Comparison of ENCODE assay signal across 26 mouse cellular contexts in the genomic region with DNA sequence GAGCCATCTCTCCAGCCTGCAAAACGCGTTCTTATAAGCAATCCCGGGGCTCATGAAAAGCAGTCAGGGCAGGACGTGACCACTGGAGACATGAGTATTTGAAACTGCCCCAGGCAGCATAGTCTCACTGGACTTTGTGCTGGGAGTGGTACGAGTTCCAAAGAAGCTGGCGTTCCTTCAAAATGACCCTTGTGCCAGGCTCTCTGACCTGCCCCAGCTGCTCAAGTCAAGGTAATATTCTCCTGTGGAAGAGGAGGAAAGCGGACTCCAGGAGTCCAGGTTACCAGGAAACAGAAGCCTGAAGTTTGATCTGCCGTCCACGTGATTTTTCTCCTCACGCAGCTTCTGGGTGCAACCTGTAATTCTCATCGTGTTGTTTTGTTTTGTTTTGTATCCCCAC.
DNase-seq lines count a peak whose midpoint lies in the region; ATAC-seq and TF ChIP-seq lines count a peak whose summit lies in the region.
"Had no signal": no experiment of that assay in that cellular context is flagged by ENCODE, and none has a peak within 500 bp of the region (broad histone marks: within the 10 kb centered on the region; RNA-seq: fewer than 3 reads in every experiment).

No protein-coding gene starts in this region.

- no peaks in the 10 kb centered on the region for H3K27me3 ChIP-seq in liver, adult 2 months (ENCODE audit: control insufficient read depth, insufficient read depth, low read length)
- H3K27me3 ChIP-seq in liver, embryonic 11.5 days (replicated peaks; ENCODE audit: control insufficient read depth, insufficient read depth, low read length), result no peaks in the 10 kb centered on the region
- H3K27me3 ChIP-seq in kidney, embryonic 16.5 days (ENCODE audit: insufficient read depth, low read length), result no peaks in the 10 kb centered on the region
- H3K27me3 ChIP-seq: embryonic facial prominence, embryonic 13.5 days; forebrain, embryonic 12.5 days; limb, embryonic 15.5 days had no signal

- DNase-seq in liver, adult 2 months (ENCODE audit: extremely low read depth, low read depth, low spot score), result peak; percentile 95
- no peak for DNase-seq in liver, embryonic 11.5 days (ENCODE audit: low spot score)
- peak; percentile 89 for DNase-seq in large intestine, adult 2 months (ENCODE audit: low read depth, low spot score)
- no peak for DNase-seq in cerebellum, postnatal 25 days
- DNase-seq in left cerebral cortex, adult 8-10 months (ENCODE audit: low spot score in 2 of 2), result no peak
- no peak for DNase-seq in lung, postnatal 14 days
- DNase-seq in neural tube, embryonic 10.5 days (ENCODE audit: extremely low spot score, low spot score), result no peak
- DNase-seq: adrenal gland, adult 2 months; cerebellum, adult 18-20 months; cerebellum, postnatal 36 days; embryo, embryonic 11 days; gastrocnemius, postnatal 36 days; heart, postnatal 4 days; layer of hippocampus, adult 9-11 months; left cerebral cortex, postnatal 4 days; right cerebral cortex, postnatal 4 days; thymus, postnatal 36 days had no signal

- H3K79me2 ChIP-seq in liver, adult 2 months (ENCODE audit: control insufficient read depth, insufficient read depth, low read length), result no peaks in the 10 kb centered on the region

- peak overlapping the region; percentile 88 for H3K27ac ChIP-seq in liver, adult 2 months (replicated peaks; ENCODE audit: insufficient read depth, low read depth, low read length)
- no peak overlapping the region for H3K27ac ChIP-seq in liver, embryonic 11.5 days (ENCODE audit: low read depth, low read length)
- no peak overlapping the region for H3K27ac ChIP-seq in kidney, embryonic 16.5 days (ENCODE audit: low read length)
- H3K27ac ChIP-seq: embryonic facial prominence, embryonic 13.5 days; forebrain, embryonic 12.5 days; hindbrain, embryonic 14.5 days; limb, embryonic 15.5 days; macrophage had no signal

- peak overlapping the region; percentile 45 for H3K9ac ChIP-seq in liver, adult 2 months (ENCODE audit: low read depth, low read length)
- H3K9ac ChIP-seq in liver, embryonic 11.5 days (ENCODE audit: low read depth, low read length), result no peak overlapping the region
- H3K9ac ChIP-seq in kidney, embryonic 16.5 days (replicated peaks; ENCODE audit: low read length), result no peak overlapping the region
- H3K9ac ChIP-seq: embryonic facial prominence, embryonic 13.5 days; forebrain, embryonic 12.5 days; hindbrain, embryonic 14.5 days; limb, embryonic 15.5 days had no signal

- 22% methylated on average over 11 of the region's 11 CpGs for WGBS in liver, adult 2 months
- WGBS in liver, embryonic 11.5 days, result 77% methylated on average over 11 of the region's 11 CpGs
- whole genome bisulfite sequencing in kidney, embryonic 16.5 days, result 70% methylated on average over 11 of the region's 11 CpGs
- 27% methylated on average over 11 of the region's 11 CpGs for WGBS in large intestine, adult 2 months

- H3K4me3 ChIP-seq in liver, adult 2 months (ENCODE audit: insufficient read depth, low read depth, low read length), result no peak overlapping the region
- H3K4me3 ChIP-seq in liver, embryonic 11.5 days (ENCODE audit: low read depth, low read length), result no peak overlapping the region
- no peak overlapping the region for H3K4me3 ChIP-seq in kidney, embryonic 16.5 days (ENCODE audit: low read length)
- H3K4me3 ChIP-seq: embryonic facial prominence, embryonic 13.5 days; erythroblast, embryonic 14.5 days; forebrain, embryonic 12.5 days; limb, embryonic 15.5 days; myocyte had no signal

- no peaks in the 10 kb centered on the region for H3K36me3 ChIP-seq in liver, adult 2 months (ENCODE audit: control insufficient read depth, insufficient read depth, low read length)
- no peaks in the 10 kb centered on the region for H3K36me3 ChIP-seq in liver, embryonic 11.5 days (ENCODE audit: control insufficient read depth, insufficient read depth, low read length)
- no peaks in the 10 kb centered on the region for H3K36me3 ChIP-seq in kidney, embryonic 16.5 days (ENCODE audit: insufficient read depth, low read length)
- H3K36me3 ChIP-seq: embryonic facial prominence, embryonic 13.5 days; forebrain, embryonic 12.5 days; limb, embryonic 15.5 days had no signal

- H3K9me3 ChIP-seq in liver, embryonic 11.5 days (ENCODE audit: control insufficient read depth, low read length), result no peaks in the 10 kb centered on the region
- H3K9me3 ChIP-seq in kidney, embryonic 16.5 days (ENCODE audit: low read length), result no peaks in the 10 kb centered on the region
- H3K9me3 ChIP-seq: embryonic facial prominence, embryonic 13.5 days; forebrain, embryonic 12.5 days; limb, embryonic 15.5 days had no signal

- peaks cover 20% of the 10 kb centered on the region for H3K4me1 ChIP-seq in liver, adult 2 months (ENCODE audit: control insufficient read depth, insufficient read depth, low read length)
- peaks cover 5% of the 10 kb centered on the region; the same call in 1 of the 2 replicates for H3K4me1 ChIP-seq in liver, embryonic 11.5 days (replicated peaks; ENCODE audit: control insufficient read depth, insufficient read depth, low read length)
- H3K4me1 ChIP-seq in kidney, embryonic 16.5 days (ENCODE audit: insufficient read depth, low read length), result peaks cover 17% of the 10 kb centered on the region; the same call in 1 of the 2 replicates

- TF ChIP-seq CTCF in liver, adult 2 months (IDR thresholded peaks at IDR 0.05; ENCODE audit: low read depth, low read length), result no peak

- no peak for TF ChIP-seq POLR2A in liver, adult 2 months (IDR thresholded peaks at IDR 0.05; ENCODE audit: extremely low read depth, insufficient read depth, low read length)

- H3K4me2 ChIP-seq in liver, embryonic 11.5 days, result no peak overlapping the region
- no peak overlapping the region for H3K4me2 ChIP-seq in kidney, embryonic 16.5 days (replicated peaks; ENCODE audit: low read depth, low read length)
- H3K4me2 ChIP-seq: embryonic facial prominence, embryonic 13.5 days; forebrain, embryonic 12.5 days; hindbrain, embryonic 14.5 days; limb, embryonic 15.5 days had no signal

- no peak for ATAC-seq in liver, embryonic 11.5 days (replicated peaks; ENCODE audit: low FRiP score)
- ATAC-seq in kidney, embryonic 16.5 days (ENCODE audit: low FRiP score, low TSS enrichment), result peak; percentile 79
- ATAC-seq: midbrain, embryonic 16.5 days had no signal

Comparison
In these comparisons a context has a peak if more than half of its experiments do, and no peak if none do; other contexts are left out.
1. DNase-seq: peak in liver, adult 2 months (single experiment) and large intestine, adult 2 months (single experiment); none in liver, embryonic 11.5 days (single experiment), cerebellum, postnatal 25 days (0 of 2), left cerebral cortex, adult 8-10 months (0 of 2), lung, postnatal 14 days (single experiment) and neural tube, embryonic 10.5 days (single experiment).